Mouse (Mus musculus): ENCODE measurements around the gene Mcf2.

Gene Mcf2

DNA sequence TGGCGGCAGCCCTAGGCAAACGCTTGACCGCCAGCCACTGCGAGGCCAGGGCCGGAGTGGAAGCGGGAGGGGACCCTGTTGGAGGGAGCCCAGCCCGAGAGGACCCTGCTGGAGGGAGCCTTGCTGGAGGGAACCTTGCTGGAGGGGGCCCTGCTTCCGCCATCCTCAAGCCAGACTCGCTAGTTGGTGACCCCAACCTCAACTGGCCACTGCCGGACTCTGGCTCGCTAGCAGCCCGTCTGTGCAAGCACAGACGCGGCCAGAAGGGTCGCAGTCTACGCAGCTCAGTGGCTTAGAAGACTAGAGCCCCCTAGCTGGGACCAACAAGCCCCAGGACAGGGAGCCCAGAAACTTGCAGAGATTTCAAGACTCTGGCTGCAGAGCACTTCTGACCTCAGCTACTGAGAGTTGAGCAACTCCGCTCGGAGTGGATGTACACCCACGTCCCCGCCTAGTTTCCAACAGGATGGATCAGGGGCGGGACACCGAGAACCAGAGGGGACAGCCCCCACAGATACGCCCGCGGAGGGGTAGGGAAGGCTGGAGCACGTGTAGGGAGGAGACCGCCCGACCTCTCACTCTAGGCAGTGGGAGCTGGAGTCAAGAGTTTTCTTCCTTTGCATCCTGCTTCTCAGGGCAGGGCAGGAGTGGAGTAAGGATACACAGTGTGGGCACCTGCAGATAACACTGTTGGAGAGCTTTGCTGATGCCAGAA is at the start of gene Mcf2:
Gene Mcf2 (minus strand): TSS at position 346 of the 715 bp plus-strand sequence.
- no peak for DNase-seq (ENCODE audit: low spot score)

- DNase-seq (ENCODE audit: low spot score), result no peak
These were observed 8.8 kb upstream of the Mcf2 start for GRCm38 (mm10) chrX:60187726-60188125.

- DNase-seq (ENCODE audit: low spot score), result no peak
These were observed 3.7 kb upstream of the Mcf2 start for GRCm38 (mm10) chrX:60182611-60183010.

- DNase-seq (ENCODE audit: low spot score), result no peak
These were observed 705 bp downstream of the Mcf2 start for GRCm38 (mm10) chrX:60178025-60178743.

DNA sequence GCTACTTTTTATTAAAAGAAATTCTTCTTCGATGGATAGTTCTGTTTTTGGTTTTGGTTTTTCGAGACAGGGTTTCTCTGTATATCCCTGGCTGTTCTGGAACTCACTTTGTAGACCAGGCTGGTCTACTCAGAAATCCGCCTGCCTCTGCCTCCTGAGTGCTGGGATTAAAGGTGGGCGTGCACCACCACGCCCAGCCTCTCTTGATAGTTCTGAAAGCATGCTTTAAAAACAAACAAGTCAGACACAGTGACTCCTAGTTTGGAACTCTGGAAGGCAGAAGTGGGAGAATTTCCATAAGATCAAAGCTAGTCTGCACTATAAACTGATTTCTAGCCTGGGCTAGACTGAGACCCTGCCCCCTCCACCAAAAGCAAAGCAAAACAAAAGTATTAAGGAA is 8.8 kb downstream of the Mcf2 start:
- no peak for DNase-seq (ENCODE audit: low spot score)

DNA sequence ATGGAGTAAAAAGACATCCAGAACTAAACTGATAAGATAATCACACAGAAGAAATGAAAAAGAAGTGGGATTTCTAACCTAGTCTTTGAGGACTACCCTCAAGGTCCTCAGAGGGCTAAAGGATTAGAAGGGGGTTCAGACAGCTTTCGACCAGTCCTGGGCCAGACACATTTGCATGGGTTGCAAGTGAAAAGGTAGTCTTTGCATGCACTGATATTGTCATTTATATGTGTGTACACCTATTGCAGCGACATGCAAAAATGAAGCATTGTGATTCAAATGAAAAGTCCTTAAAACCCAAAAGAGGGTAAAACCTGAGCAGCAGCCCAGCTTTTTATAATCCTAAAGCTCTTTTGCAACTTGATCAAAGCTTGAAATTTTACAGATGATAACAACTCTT is 9.4 kb downstream of the Mcf2 start:
- no peak for DNase-seq (ENCODE audit: low spot score)

DNA sequence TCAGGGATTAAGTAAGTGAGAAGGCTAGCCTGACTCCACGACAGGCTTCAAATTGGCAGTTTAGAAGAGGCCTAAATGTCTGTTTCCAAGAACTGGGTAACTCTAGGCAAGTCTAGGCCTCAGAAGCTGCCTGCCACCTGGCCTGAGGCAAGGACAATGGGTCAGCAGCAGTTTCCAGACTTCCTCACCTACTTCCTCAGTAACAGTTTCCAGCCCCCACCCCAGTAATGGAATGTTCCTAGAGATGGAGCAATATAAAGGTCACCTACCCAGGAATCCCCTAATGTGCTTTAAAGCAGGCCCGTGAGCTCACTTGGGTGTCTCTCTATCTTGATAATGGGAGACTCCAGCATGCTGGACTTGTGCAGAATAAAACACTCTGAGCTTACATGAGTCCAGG is 10.1 kb downstream of the Mcf2 start:
- DNase-seq (ENCODE audit: low spot score), result no peak

GRCm38 (mm10) chrX:60147268-60147974 is 31.5 kb downstream of the Mcf2 start:
- DNase-seq (ENCODE audit: low spot score), result peak; percentile 1

GRCm38 (mm10) chrX:60075359-60075758 is 103.5 kb downstream of the Mcf2 start:
- DNase-seq (ENCODE audit: low spot score), result no peak

DNA sequence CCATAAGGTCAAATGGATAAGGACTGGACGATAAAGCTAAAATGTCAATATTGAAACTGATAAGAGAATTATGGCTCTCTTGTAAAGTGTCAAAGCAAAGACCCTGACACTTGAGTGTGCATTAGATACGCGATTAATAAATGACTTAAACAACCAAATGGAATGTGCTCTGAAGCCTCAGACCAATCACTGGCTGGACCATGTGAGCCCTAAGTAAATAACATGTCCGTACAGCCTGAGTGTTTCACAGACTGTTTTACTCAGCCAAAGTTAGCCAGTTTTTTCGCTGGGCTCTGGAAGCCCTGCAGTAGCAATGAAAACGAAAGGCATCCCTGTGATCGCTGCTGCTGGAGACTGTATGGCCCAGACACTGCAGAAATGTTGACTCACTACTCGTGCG is 123.7 kb downstream of the Mcf2 start:
- DNase-seq (ENCODE audit: low spot score), result no peak

GRCm38 (mm10) chrX:60054745-60055144 is 124.1 kb downstream of the Mcf2 start:
- no peak for DNase-seq (ENCODE audit: low spot score)

DNA sequence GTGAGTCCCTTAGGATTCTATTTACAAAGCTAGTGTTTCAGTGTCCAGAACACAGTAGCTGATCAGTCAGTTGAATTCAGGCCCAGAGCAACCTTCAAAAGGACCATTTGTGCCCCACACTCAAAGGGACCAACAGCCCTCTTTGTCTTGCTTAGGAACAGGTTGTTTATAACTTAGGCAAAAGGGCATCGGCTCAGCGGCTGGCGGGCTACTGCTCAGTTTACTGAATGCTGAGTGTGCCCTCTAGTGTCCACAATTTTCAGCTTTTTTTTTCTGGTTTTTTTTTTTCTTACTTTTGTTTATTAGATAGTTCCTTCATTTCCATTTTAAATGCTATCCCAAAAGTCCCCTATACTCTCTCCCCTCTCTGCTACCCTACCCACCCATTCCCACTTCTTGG is 152.2 kb downstream of the Mcf2 start:
- DNase-seq (ENCODE audit: low spot score), result peak; percentile 18

DNA sequence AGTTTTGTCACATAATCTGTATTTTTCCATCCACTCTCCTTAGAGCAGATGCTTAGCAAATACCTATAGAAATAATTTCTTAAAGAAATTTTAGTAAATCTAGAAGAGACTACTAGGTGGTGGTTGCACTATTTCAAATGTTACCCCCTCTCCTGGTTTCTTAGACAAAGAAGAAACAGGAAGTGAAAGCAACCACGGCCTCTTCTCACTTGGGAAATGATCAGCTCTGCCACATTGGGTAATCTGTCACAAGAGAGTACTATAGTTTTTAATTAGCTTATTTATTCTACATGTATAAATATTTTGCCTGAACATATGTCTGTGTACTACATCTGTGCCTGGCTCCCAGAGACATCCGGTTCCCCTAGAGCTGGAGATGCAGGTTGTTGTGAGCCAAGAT is 157.3 kb downstream of the Mcf2 start:
- no peak for DNase-seq (ENCODE audit: low spot score)

DNA sequence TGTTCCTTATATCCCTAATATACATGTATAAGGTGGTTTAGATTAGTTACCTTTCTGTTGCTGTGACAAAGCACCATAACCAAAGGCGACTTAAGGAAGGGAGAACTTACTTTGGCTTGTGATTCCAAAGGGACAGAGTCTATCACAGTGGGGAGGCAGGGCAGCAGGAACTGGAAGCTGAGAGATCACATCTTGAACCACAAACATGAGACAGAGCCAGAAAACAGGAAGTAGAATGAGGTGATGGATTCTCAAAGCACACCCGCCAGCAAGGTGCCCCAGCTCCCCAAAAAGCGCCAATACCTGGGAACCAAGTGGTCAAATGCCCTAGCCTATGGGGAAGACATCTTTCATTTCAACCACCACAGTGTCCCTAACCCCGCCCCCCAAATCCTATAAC is 157.9 kb downstream of the Mcf2 start:
- DNase-seq (ENCODE audit: low spot score), result no peak

GRCm38 (mm10) chrX:60014588-60014987 is 164.3 kb downstream of the Mcf2 start:
- no peak for DNase-seq (ENCODE audit: low spot score)

- no peak for DNase-seq (ENCODE audit: low spot score)
These were observed 165.7 kb downstream of the Mcf2 start for GRCm38 (mm10) chrX:60013084-60013676.
